Mouse (Mus musculus): ENCODE measurements around the gene Vrk1. TPM values are rescaled to one million over a fixed set of nuclear protein-coding genes. Genes with fewer than 3 reads are reported as not detected.

Gene Vrk1
- polyA plus RNA-seq, 1 experiment, result 10.3 TPM

GRCm38 (mm10) chr12:105973691-105974090, 36.3 kb upstream of the Vrk1 start:
- Histone ChIP-seq H3K4me3 (no peak overlapping the region), H3K4me2 (ENCODE audit: low read depth) (no peak overlapping the region), H3ac (ENCODE audit: control insufficient read depth, insufficient read length) (no peak overlapping the region), H3K27me3 (ENCODE audit: control insufficient read depth, insufficient read depth, insufficient read length) (no peaks in the 10 kb centered on the region), H3K79me2 (ENCODE audit: control insufficient read depth, insufficient read depth) (no peaks in the 10 kb centered on the region), H3K36me3 (ENCODE audit: control insufficient read depth, insufficient read depth) (no peaks in the 10 kb centered on the region)
- TF ChIP-seq TCF3 (IDR thresholded peaks at IDR 0.05; ENCODE audit: insufficient read length, low read depth) (no peak), TCF12 (IDR thresholded peaks at IDR 0.05; ENCODE audit: insufficient read depth, poor library complexity, severe bottlenecking) (no peak), CEBPB (IDR thresholded peaks at IDR 0.05; ENCODE audit: insufficient read depth, poor library complexity, severe bottlenecking) (no peak), MYOD1 (IDR thresholded peaks at IDR 0.05; ENCODE audit: control insufficient read depth in 1 of 3, insufficient read length in 2 of 3, low read depth in 2 of 3) (no peak), POLR2A (IDR thresholded peaks at IDR 0.05; ENCODE audit: insufficient read length, low read depth) (no peak), MYOG (IDR thresholded peaks at IDR 0.05; ENCODE audit: control insufficient read depth in 1 of 3, insufficient read depth in 1 of 3, insufficient read length in 2 of 3, low read depth in 2 of 3) (no peak), POLR2AphosphoS2 (IDR thresholded peaks at IDR 0.05; ENCODE audit: insufficient read length, low read depth) (no peak)

- Histone ChIP-seq H3ac (ENCODE audit: control insufficient read depth, insufficient read length) (no peak overlapping the region), H3K4me3 (no peak overlapping the region), H3K79me2 (ENCODE audit: control insufficient read depth, insufficient read depth) (no peaks in the 10 kb centered on the region), H3K4me2 (ENCODE audit: low read depth) (no peak overlapping the region), H3K36me3 (ENCODE audit: control insufficient read depth, insufficient read depth) (no peaks in the 10 kb centered on the region), H3K27me3 (ENCODE audit: control insufficient read depth, insufficient read depth, insufficient read length) (no peaks in the 10 kb centered on the region)
- TF ChIP-seq MYOG (IDR thresholded peaks at IDR 0.05; ENCODE audit: control insufficient read depth in 1 of 3, insufficient read depth in 1 of 3, insufficient read length in 2 of 3, low read depth in 2 of 3) (no peak), USF1 (IDR thresholded peaks at IDR 0.05; ENCODE audit: low read depth) (no peak), MAX (IDR thresholded peaks at IDR 0.05; ENCODE audit: low read depth) (no peak), REST (IDR thresholded peaks at IDR 0.05; ENCODE audit: insufficient read depth, insufficient read length) (no peak), POLR2A (IDR thresholded peaks at IDR 0.05; ENCODE audit: insufficient read length, low read depth) (no peak), E2F4 (IDR thresholded peaks at IDR 0.05; ENCODE audit: insufficient read depth) (no peak), CEBPB (IDR thresholded peaks at IDR 0.05; ENCODE audit: insufficient read depth, poor library complexity, severe bottlenecking) (no peak), MYOD1 (IDR thresholded peaks at IDR 0.05; ENCODE audit: control insufficient read depth in 1 of 3, insufficient read length in 2 of 3, low read depth in 2 of 3) (no peak), TCF3 (IDR thresholded peaks at IDR 0.05; ENCODE audit: insufficient read length, low read depth) (no peak), TCF12 (IDR thresholded peaks at IDR 0.05; ENCODE audit: insufficient read depth, poor library complexity, severe bottlenecking) (no peak), POLR2AphosphoS2 (IDR thresholded peaks at IDR 0.05; ENCODE audit: insufficient read length, low read depth) (no peak), SRF (IDR thresholded peaks at IDR 0.05; ENCODE audit: control insufficient read depth, insufficient read length, low read depth) (no peak)
Measured at GRCm38 (mm10) chr12:105974107-105974506, 35.9 kb upstream of the Vrk1 start.

- Histone ChIP-seq H3ac (ENCODE audit: control insufficient read depth, insufficient read length) (no peak overlapping the region), H3K36me3 (ENCODE audit: control insufficient read depth, insufficient read depth) (no peaks in the 10 kb centered on the region), H3K4me3 (no peak overlapping the region), H3K4me2 (ENCODE audit: low read depth) (peak overlapping the region; percentile 48), H3K27me3 (ENCODE audit: control insufficient read depth, insufficient read depth, insufficient read length) (no peaks in the 10 kb centered on the region), H3K79me2 (ENCODE audit: control insufficient read depth, insufficient read depth) (no peaks in the 10 kb centered on the region)
- TF ChIP-seq POLR2A (IDR thresholded peaks at IDR 0.05; ENCODE audit: insufficient read length, low read depth), result no peak
- no peak for TF ChIP-seq REST (IDR thresholded peaks at IDR 0.05; ENCODE audit: insufficient read depth, insufficient read length)
- no peak for TF ChIP-seq USF1 (IDR thresholded peaks at IDR 0.05; ENCODE audit: low read depth)
- TF ChIP-seq MYOG (IDR thresholded peaks at IDR 0.05; ENCODE audit: control insufficient read depth in 1 of 3, insufficient read depth in 1 of 3, insufficient read length in 2 of 3, low read depth in 2 of 3), result no peak
- TF ChIP-seq TCF12 (IDR thresholded peaks at IDR 0.05; ENCODE audit: insufficient read depth, poor library complexity, severe bottlenecking), result no peak
- no peak for TF ChIP-seq MYOD1 (IDR thresholded peaks at IDR 0.05; ENCODE audit: control insufficient read depth in 1 of 3, insufficient read length in 2 of 3, low read depth in 2 of 3)
- no peak for TF ChIP-seq MAX (IDR thresholded peaks at IDR 0.05; ENCODE audit: low read depth)
- TF ChIP-seq E2F4 (IDR thresholded peaks at IDR 0.05; ENCODE audit: insufficient read depth), result no peak
- no peak for TF ChIP-seq TCF3 (IDR thresholded peaks at IDR 0.05; ENCODE audit: insufficient read length, low read depth)
- no peak for TF ChIP-seq POLR2AphosphoS2 (IDR thresholded peaks at IDR 0.05; ENCODE audit: insufficient read length, low read depth)
- TF ChIP-seq SRF (IDR thresholded peaks at IDR 0.05; ENCODE audit: control insufficient read depth, insufficient read length, low read depth), result no peak
- no peak for TF ChIP-seq CEBPB (IDR thresholded peaks at IDR 0.05; ENCODE audit: insufficient read depth, poor library complexity, severe bottlenecking)
Measured at GRCm38 (mm10) chr12:105981121-105981973, 28.7 kb upstream of the Vrk1 start.

GRCm38 (mm10) chr12:105981974-105982305, 28.1 kb upstream of the Vrk1 start:
- Histone ChIP-seq H3K36me3 (ENCODE audit: control insufficient read depth, insufficient read depth) (no peaks in the 10 kb centered on the region), H3K4me2 (ENCODE audit: low read depth) (no peak overlapping the region), H3K27me3 (ENCODE audit: control insufficient read depth, insufficient read depth, insufficient read length) (no peaks in the 10 kb centered on the region), H3ac (ENCODE audit: control insufficient read depth, insufficient read length) (no peak overlapping the region), H3K4me3 (no peak overlapping the region), H3K79me2 (ENCODE audit: control insufficient read depth, insufficient read depth) (no peaks in the 10 kb centered on the region)
- no peak for TF ChIP-seq POLR2A (IDR thresholded peaks at IDR 0.05; ENCODE audit: insufficient read length, low read depth)
- TF ChIP-seq POLR2AphosphoS2 (IDR thresholded peaks at IDR 0.05; ENCODE audit: insufficient read length, low read depth), result no peak
- TF ChIP-seq SRF (IDR thresholded peaks at IDR 0.05; ENCODE audit: control insufficient read depth, insufficient read length, low read depth), result no peak
- no peak for TF ChIP-seq MAX (IDR thresholded peaks at IDR 0.05; ENCODE audit: low read depth)
- TF ChIP-seq TCF12 (IDR thresholded peaks at IDR 0.05; ENCODE audit: insufficient read depth, poor library complexity, severe bottlenecking), result no peak
- no peak for TF ChIP-seq E2F4 (IDR thresholded peaks at IDR 0.05; ENCODE audit: insufficient read depth)
- no peak for TF ChIP-seq REST (IDR thresholded peaks at IDR 0.05; ENCODE audit: insufficient read depth, insufficient read length)
- TF ChIP-seq USF1 (IDR thresholded peaks at IDR 0.05; ENCODE audit: low read depth), result no peak
- TF ChIP-seq MYOD1 (IDR thresholded peaks at IDR 0.05; ENCODE audit: control insufficient read depth in 1 of 3, insufficient read length in 2 of 3, low read depth in 2 of 3), result no peak
- no peak for TF ChIP-seq MYOG (IDR thresholded peaks at IDR 0.05; ENCODE audit: control insufficient read depth in 1 of 3, insufficient read depth in 1 of 3, insufficient read length in 2 of 3, low read depth in 2 of 3)
- no peak for TF ChIP-seq CEBPB (IDR thresholded peaks at IDR 0.05; ENCODE audit: insufficient read depth, poor library complexity, severe bottlenecking)
- TF ChIP-seq TCF3 (IDR thresholded peaks at IDR 0.05; ENCODE audit: insufficient read length, low read depth), result no peak
